In the genomic region with DNA sequence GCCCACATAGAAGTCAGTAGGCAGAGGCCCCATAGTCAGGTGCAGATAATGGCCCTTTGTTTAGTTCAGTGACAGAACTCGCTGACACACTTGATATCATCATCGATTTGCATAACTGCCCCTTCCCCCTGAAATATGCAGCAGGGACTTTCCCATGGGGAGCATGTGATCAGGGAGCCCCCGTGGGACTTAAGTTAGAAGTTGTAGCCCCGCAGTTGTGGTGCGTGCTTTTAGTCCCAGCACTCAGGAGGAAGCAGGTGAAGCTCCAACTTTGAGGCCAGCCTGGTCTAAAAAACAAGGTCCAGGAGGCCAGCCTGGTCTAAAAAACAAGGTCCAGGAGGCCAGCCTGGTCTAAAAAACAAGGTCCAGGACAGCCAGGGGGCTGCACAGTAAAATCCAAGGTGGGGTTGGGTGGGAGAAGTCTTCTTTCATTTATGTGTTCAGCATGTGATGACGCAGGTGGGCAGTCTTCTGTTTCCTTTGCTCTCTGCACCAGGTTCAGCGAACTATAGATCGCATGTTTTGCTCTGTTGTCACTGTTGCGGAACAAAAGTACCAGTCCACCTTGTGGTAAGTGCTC, we compare ENCODE assay signal across 16 mouse cellular contexts. TPM values are rescaled to one million over a fixed set of nuclear protein-coding genes. Genes with fewer than 3 reads are reported as not detected.
DNase-seq lines count a peak whose midpoint lies in the region; ATAC-seq lines count a peak whose summit lies in the region.
"Had no signal": no experiment of that assay in that cellular context is flagged by ENCODE, and none has a peak within 500 bp of the region (broad histone marks: within the 10 kb centered on the region; RNA-seq: fewer than 3 reads in every experiment).

No protein-coding gene starts in this region.

- peak; percentile 41 for ATAC-seq in activated CD4-positive, CD25-positive, alpha-beta regulatory T cell, adult 4 months
- ATAC-seq in neutrophil, adult 5-6 weeks (ENCODE audit: extremely low read depth, insufficient number of reproducible peaks, low FRiP score, poor library complexity, severe bottlenecking): peak; percentile 59
- no peak for ATAC-seq in megakaryocyte progenitor cell, adult 5-6 weeks (replicated peaks; ENCODE audit: poor library complexity)
- ATAC-seq: forebrain, embryonic 16.5 days had no signal

- DNase-seq in lung, postnatal 25 days (ENCODE audit: low spot score): peak; percentile 55
- no peak for DNase-seq in lung, postnatal 4 days
- DNase-seq in thymus, postnatal 14 days: peak; percentile 57
- DNase-seq in cerebellum, postnatal 25 days: no peak
- DNase-seq in urinary bladder, postnatal 10 days (ENCODE audit: low spot score): no peak
- DNase-seq: heart, adult 11 months; heart, postnatal 36 days; kidney, adult 9 months had no signal

RNA-seq across cellular contexts. Expression of a gene that starts 6.0 kb away (rescaled TPM):
- polyA plus RNA-seq in activated CD4-positive, CD25-positive, alpha-beta regulatory T cell, adult 4 months (2017; shearing (Covaris generic)): 10 to 100 TPM; 30.0 to 31.5 TPM
- total RNA-seq in neutrophil, adult 5-6 weeks (2017): 104 and 107 TPM in 2 replicates
- total RNA-seq in megakaryocyte progenitor cell, adult 5-6 weeks (2015): 112 and 126 TPM in 2 replicates
- 25.2 and 32.7 TPM in 2 replicates for total RNA-seq in megakaryocyte progenitor cell, adult 5-6 weeks (2017)

RNA-seq across cellular contexts. Expression of a gene that starts 40.9 kb away (rescaled TPM):
- 10 to 100 TPM in 1 of 2 experiments, 1 to 10 TPM in 1; 9.7 to 12.1 TPM for polyA plus RNA-seq in activated CD4-positive, CD25-positive, alpha-beta regulatory T cell, adult 4 months (2017; shearing (Covaris generic))
- total RNA-seq in neutrophil, adult 5-6 weeks (2017): 7.2 and 7.7 TPM in 2 replicates
- 8.6 and 12.0 TPM in 2 replicates for total RNA-seq in megakaryocyte progenitor cell, adult 5-6 weeks (2015)
- 18.2 and 20.8 TPM in 2 replicates for total RNA-seq in megakaryocyte progenitor cell, adult 5-6 weeks (2017)

RNA-seq across cellular contexts. Expression of a gene that starts 46.8 kb away (rescaled TPM):
- polyA plus RNA-seq in activated CD4-positive, CD25-positive, alpha-beta regulatory T cell, adult 4 months (2017; shearing (Covaris generic)): not detected
- not detected in 2 replicates for total RNA-seq in neutrophil, adult 5-6 weeks (2017)
- not detected in 2 replicates for total RNA-seq in megakaryocyte progenitor cell, adult 5-6 weeks (2015)
- total RNA-seq in megakaryocyte progenitor cell, adult 5-6 weeks (2017): not detected in 2 replicates
- total RNA-seq: heart, postnatal 36 days; left cerebral cortex, adult 18-20 months; liver, adult 2 months had no signal
- polyA plus RNA-seq: embryonic facial prominence, embryonic 15.5 days; forebrain, embryonic 16.5 days; liver, adult 2 months; macrophage had no signal

Comparison
In these comparisons a context has a peak if more than half of its experiments do, and no peak if none do; other contexts are left out.
1. DNase-seq: peak in lung, postnatal 25 days (single experiment) and thymus, postnatal 14 days (single experiment); none in lung, postnatal 4 days (0 of 2), cerebellum, postnatal 25 days (0 of 2) and urinary bladder, postnatal 10 days (single experiment).